Mouse (Mus musculus) adrenal gland, postnatal 14 days (tissue): ENCODE data around the gene Il17rb. TPM values are rescaled to one million over a fixed set of nuclear protein-coding genes. Genes with fewer than 3 reads are reported as not detected.

Source experiments
- DNase-seq: peaks from one replicate; pipeline ENCODE4 v3.0.0; 2021; ENCODE audit warnings: mixed read lengths
- microRNA-seq, 2 experiments: library from miRNA; unstranded; fragments of <30 nt; microRNA quantifications; one replicate each; pipeline ENCODE4 v1.2.0; 2021
- total RNA-seq: library from RNA; stranded (reverse); gene quantifications from 2 replicates; pipeline ENCODE4 v1.2.3, GENCODE M21; 2021

Gene Il17rb
- total RNA-seq, 1 experiment from 2014 or later = 2.3 TPM

DNA sequence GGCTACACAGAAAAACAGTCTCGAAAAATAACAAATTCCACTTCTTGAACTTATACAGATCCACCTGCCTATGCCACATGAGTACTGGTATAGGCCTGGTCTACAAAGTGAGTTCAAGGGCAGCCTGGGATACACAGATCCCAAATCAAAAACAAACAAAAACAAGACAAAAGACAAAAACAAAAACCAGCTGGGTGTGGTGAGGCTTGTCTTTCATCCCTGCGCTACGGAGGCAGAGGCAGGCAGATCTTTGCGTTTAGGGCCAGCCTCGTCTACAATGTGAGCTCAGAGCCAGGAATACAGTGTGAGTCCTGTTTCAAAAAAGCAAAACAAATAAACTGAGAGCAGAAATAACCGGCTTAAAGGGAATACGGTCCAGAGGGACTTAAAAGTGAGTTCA is 41.1 kb downstream of the Il17rb start:
- no peak for DNase-seq

DNA sequence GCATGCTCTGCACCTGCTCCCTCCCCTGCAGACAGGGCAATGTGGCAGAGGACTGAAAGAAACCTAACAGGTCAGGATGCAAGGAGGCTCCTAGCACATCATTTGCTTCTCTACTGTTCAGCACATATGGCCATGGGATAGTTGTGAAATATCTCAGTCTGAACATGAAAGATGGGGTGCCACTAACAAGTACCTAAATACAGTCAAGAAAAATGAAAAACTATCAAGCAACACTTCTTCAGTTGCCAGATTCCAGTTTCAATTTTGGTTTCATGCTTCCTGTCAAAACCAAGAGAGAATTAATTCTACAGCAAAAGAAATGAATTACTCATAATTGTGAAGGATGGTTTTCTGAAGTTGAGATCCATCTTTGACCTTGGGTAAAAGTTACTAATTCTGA is 51.3 kb downstream of the Il17rb start:
- no peak for DNase-seq

DNA sequence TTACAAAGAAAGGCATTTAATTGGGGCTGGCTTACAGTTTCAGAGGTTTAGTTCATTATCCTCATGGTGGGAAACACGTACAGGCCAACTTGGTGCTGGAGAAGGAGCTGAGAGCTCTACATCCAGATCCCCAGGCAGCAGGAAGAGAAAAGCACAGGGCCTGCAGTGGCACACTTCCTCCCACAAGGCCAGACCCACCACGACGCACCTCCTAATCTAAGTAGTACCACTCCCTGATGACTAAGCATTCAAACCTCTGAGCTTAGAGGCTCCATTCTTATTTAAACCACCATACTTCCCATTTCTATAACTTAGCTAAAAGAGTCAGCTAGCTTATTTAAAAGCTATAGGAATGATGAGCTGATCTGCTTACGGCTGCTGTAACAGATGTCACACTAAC is 57.9 kb downstream of the Il17rb start:
- no peak for DNase-seq

GRCm38 (mm10) chr14:29946761-29947309 is 61.9 kb downstream of the Il17rb start:
- DNase-seq = no peak

Small RNA genes within 50 kb of the gene (microRNA-seq; reads per million reads assigned to microRNA genes)
- gene Mir6947 = 0 reads per million in 2 experiments

Other genes starting within 250 kb of the Il17rb start
- 101 and 104 TPM in 2 replicates for gene Selenok, start 40.6 kb downstream of the Il17rb start, total RNA-seq
- gene Actr8, start 30.6 kb downstream of the Il17rb start, total RNA-seq = 52.4 and 59.0 TPM in 2 replicates
- 21.1 and 23.9 TPM in 2 replicates for gene Chdh, start 127 bp upstream of the Il17rb start, total RNA-seq